Mouse (Mus musculus) cerebellum, adult 18-20 months (tissue): ENCODE measurements around the gene Arl13a.
A peak's percentile ranks its signal among the peaks of the same experiment; 100 is the strongest.
"Not testable (repeated sequence)": the region's sequence is repeated elsewhere in the genome, so short reads cannot be mapped to it uniquely, and the experiment has no call there.

Experiments used
- DNase-seq, 2 experiments: peaks; one replicate each; pipeline ENCODE4 v3.0.0; 2021

Arl13a gene

DNA sequence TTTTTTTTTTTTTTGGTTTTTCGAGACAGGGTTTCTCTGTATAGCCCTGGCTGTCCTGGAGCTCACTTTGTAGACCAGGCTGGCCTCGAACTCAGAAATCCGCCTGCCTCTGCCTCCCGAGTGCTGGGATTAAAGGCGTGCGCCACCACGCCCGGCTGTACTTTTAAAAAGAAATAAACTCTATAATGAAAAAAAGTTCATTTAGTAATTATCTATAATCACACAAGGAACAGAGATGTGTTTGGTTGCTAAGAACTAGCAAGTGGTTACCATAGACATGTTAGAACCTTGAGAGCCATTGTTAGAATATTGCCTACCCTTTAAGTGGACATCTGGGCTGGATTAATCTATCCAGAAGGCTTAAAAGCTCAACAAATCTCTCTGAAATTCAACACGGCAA is at the start of gene Arl13a:
Arl13a (plus strand) TSS at position 301 of the 400 bp plus-strand sequence.
- DNase-seq = not testable (repeated sequence)

DNA sequence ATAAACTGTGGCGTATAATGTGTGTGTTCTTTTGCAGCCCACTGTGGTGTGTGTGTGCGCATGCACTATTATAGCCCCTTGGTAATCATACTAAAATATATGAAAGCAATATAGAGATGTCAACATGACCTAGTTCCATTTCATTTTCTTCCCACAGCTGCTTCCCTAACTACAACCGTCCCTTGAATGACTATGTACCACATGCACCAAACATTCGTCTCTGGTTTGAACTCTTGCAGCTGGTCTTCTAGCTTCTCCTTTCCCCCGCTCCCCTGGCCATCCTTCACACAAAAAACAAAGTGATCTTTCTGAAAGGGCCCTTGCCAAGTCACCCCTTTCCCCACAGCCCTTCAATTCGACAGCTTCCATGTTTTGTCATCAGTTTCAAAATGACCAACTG is 47.3 kb upstream of the Arl13a start:
- no peak for DNase-seq

DNA sequence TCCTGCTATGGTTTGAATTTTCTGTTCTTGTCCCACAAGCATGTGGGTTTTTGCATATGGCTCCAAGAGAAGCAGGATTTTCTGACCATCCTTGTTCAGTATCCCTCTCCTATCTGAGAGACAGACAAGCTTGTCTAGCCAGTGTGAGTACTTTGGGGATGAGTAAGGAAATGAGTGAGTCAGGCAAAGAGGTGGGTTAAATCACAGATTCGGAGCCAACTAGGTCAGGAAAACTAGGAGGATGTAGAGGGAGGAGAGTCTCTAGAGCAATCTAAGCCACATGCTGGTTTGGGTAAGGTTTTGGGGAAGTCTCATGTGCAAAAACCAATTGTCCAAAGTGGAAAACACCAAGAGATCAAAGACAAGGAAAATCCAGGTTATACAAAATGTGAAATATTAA is 45.8 kb upstream of the Arl13a start:
- DNase-seq = no peak

DNA sequence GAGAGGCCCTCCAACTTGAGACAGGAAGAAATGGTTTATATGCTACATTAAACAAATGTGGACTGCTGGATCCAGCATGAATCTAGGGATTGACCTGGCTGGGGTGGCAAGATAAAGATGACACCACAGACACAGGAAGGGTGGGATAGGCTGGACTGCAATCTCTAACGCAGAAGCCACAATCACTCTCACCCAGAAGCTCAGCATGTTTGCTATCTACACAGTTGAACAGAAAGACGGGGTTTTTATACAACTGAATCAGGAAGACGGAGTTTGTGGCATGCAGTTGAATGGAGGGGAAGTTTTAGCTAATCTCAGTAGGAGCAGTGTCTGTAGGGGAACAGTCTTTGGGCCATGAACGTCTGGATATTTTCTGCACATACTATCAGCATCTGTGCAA is 45.3 kb upstream of the Arl13a start:
- DNase-seq = no peak

DNA sequence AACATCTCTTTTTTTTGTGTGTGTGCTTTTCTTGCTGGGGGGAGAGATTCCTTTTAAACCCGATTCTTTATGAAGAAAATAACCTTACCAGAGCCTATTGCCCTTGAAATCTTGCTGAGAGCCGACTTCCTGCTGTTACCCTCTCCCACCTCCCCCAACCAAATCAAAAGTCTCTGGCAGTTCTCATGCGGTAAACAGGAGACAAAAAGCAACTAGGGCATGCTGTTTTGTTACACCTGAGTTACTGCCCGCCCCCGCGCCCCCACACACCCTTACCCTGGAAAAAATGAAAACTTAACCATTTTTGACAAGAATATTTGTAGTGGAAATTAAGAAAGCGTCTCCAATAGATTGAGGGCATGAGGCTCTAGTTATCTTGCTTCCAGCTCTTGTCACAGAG is 29.1 kb upstream of the Arl13a start:
- DNase-seq = no peak

DNA sequence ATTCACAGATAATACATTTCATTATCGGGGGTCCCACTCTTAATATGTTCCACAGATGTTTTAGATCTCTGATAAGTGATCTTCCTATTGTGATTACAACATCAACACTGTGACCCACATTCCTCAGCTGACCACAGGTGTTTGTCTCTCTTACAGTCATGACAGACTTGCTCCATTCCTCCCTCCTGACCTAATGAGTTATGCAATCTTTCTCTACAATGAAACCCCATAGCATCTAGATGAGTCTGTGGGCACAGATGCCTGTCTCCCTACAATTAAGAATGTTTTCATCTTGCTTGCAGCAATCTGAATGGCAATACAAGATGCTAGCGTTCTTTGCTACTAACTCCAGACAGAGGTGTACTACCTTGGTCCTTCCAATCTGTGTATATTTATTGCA is 26.9 kb upstream of the Arl13a start:
- no peak for DNase-seq

DNA sequence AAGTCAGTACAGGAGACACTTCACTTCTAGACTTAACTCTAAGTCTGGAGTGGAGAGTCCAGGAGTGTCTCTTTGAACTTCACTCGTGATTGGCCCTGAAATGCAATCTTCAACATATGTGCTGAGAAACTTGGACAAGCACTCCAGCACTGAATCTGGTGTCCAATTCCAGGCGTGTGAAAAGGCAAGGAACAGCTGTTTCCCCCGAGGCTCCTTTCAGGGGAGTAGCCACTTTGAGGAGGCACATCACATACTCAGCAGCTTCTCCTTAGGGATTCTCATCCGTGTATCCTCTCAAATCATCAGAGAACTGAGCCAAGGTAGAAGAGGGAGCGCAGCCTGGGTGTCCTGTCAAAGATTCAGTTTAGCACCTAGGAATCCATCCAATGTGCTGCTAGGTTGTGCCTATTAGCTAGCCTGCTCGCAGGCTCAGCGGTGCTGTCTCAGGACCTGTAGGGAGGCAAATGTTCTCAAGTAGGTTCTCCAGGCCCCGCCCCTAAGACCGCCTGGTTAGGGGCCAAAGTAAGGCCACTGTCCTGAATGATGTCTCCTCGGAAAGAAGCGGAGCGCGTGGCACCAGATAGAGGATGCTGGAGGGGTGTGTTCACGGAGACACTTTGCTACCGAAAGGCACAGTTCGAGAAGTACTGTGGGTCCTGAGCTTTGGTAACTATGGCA is 25.1 kb upstream of the Arl13a start, which contains the start of gene Xkrx:
Xkrx (minus strand) TSS at position 34 of the 678 bp plus-strand sequence.
- DNase-seq = peak; percentile 14 to 26

DNA sequence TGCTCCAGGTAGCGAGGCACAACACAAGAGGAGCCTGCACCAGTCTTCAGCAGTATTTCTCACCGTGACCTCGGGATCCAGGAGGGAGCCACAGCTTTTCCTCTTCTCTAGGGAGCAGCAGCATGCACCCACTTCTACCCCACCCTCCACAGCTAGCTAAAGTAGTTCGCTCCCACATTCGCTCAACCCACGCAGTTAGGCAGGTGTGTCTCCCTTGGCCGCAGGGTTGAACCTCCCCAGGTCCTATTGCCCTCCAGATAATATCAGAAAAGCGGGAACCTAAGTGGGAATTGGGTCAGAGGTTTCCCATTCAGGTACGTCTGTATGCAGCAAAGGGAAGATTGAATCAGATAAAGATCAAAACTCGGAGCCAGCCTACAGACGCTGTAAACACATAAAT is 24.5 kb upstream of the Arl13a start:
- DNase-seq = peak in 1 of 2 experiments; percentile 37

DNA sequence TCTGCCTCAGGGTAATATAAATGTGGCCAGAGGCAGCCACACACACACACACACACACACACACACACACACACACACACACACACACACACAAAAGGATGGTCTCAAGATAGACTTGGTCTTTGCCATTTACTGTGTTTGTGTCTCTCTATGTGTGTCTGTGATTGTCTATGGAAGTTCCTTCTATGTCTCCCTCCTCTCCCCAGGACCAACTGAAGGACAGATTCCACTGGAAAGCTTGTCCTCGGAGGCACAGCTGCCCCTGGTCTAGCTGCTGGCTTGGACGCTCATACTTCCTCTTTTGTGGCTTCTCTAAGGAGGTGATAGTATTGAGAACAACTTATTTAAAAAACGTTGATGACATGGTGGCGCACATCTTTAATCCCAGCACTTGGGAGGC is 23.8 kb upstream of the Arl13a start:
- DNase-seq = no peak

DNA sequence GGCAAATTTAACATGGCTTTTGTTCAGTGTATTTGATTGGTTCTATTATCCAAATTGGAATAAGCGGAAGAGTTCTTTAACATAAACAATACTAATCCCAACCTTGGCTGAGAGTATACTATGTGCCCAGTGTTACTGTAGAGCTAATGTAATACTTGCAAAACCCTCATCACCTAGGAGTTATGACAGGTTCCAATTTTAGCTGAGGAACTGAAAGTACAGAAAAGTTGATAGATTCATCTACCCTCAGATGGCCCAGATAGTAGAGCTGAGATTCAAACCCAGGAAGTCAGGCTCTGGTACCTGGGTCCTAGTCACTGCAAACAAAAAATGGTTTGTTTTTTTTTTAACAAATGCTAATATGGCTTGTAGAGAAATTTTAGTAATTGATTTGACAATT is 16.7 kb upstream of the Arl13a start:
- no peak for DNase-seq

DNA sequence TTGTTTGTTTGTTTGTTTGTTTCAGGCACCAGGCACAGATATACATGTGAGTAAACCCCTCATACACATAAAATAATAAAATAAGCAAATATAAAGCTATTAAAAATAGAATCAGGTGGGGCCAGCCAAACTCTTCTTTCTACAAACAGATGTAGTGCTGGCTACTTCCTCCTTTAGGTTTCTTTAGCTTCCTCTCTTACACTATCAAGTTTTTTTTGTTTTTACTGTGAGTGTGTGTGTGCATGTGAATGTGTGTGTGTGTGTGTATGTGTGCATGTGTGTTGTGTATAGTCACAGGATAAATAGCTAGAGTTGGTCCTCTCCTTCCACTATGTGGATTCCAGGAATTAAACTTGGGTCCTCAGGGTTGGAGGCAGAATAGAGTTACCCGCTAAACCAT is 12.6 kb upstream of the Arl13a start:
- no peak for DNase-seq

DNA sequence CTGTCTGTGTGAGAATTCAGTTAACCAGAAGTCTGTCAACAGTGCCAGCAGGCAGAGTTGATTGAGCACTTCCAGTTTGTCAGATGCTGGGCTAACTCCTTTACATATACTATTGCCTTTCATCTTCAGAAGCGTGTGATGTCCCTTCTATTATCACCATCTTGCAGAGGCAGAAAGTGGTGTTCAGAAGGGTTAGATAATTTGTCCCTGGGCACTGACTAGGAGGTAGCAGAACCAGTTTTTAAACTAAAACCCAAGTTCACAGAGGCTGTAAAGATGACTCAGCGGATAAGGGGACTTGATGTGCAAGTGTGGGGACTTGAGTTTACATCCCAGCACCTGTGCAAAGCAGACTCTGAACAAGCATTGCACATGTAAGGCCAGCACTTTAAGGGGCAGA is 21.2 kb downstream of the Arl13a start:
- DNase-seq = no peak

DNA sequence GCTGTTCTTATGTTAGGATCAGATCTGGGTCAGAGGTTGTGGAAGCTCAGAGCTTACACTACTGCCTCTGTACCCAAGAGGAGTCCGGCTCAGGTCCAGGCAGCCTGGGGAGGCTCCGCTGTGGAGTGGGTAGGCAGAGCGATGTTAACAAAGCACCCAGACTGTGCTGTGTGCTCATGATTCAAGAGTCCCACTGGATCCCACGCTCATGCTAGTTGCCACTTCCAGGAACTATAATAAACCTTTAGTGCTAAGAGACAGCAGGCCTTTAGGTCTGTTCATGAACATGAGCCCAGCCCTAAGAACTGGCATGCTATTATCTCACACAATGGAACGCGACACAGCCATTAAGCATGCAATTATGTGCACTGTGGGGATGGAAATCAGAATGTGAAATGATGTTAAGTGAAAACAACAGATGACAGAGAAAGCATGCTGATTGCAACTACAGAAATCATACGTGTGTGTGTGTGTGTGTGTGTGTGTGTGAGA is 23.9 kb downstream of the Arl13a start:
- no peak for DNase-seq

DNA sequence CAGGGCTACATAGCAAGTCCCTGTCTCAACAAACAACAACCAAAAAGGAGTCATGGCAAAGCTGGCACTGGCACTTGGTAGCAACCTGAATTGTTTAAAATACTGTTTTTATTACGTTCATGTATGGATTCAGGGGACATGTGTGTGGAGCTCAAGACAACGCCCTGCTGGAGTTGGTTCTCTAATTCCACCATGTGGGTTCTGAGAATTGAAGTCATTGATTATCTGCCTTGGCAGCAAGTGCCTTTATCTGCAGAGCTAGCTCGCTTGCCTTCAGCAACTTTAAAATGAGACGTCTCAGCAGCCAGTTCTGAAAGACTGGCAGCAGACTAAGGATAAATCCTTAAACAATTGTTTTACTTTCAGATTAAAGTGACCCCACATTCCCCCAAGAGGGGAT is 30.9 kb downstream of the Arl13a start:
- no peak for DNase-seq

DNA sequence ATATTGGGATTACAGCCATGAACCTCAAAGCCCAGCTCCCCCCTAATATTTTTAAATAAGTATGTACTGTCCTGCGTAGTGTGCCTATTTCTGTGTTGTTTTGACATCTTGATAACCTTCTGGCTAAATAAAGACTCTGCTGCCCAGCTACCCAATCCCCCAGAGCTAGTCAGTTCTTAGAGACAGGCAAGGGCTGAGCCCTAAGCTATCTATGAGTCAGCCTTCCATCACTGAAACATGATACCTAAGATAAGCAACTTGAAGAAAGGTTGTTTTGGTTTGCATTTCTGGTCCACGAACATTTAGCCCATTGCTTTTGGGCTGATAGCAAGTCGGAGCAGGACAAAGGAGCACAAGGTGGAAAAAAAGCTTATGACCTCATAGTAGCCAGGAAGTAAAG is 33.3 kb downstream of the Arl13a start:
- no peak for DNase-seq

DNA sequence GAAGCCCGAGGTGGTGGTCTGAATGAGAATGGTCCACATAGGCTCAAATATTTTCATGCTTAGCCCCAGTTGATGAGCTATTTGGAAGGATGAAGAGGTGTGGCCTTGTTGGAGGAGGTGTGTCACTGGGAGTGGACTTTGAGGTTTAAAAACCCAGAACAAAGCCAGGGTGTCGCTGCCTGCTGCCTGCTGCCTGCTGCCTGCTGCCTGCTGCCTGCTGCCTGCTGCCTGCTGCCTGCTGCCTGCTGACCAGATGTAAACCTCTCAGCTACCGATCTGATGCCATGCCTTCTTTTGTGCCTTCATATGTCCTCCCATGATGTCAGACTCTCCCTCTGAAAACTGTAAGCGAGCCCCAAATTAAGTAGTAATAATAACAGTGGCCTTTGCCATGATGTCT is 34.6 kb downstream of the Arl13a start, which contains the start of gene Nox1:
Nox1 (minus strand) TSS at position 101 of the 400 bp plus-strand sequence.
- no peak for DNase-seq

DNA sequence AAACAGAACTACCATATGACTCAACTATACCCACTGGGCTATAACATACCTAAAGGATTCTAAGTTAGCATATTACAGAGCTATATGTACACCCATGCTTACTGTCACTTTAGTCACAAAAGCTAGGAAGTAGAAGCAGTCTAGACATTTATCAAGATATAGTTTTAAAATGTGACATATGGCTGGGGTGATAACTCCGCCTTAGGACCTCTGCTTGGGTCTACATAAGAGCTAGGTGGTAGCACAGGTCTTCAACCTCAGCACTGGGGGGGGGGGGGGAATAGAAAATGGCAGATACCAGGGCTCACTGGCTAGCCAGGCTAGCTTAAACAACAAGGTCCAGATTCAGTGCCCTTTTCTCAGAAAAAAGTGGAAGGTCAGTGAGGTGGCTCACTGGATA is 45.7 kb downstream of the Arl13a start:
- DNase-seq = no peak

DNA sequence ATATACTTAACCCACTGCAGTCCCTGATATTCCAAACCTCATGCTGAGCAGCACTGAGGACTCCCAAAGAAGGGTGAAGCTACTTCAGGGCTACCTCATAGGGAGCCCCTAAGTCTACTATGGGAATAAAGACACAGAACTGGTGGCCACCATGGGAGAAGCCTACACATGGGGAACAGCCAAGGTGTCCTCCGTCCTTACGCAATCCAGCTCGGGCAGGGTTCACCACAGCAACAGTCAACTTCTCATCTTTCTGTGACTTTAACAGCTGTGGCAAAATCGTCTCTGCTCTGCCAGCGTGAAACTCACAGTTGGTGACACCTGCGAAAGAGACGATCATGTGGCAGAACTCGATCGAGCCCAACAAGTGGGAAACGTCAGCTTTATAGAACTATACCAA is 51.0 kb downstream of the Arl13a start:
- no peak for DNase-seq

DNA sequence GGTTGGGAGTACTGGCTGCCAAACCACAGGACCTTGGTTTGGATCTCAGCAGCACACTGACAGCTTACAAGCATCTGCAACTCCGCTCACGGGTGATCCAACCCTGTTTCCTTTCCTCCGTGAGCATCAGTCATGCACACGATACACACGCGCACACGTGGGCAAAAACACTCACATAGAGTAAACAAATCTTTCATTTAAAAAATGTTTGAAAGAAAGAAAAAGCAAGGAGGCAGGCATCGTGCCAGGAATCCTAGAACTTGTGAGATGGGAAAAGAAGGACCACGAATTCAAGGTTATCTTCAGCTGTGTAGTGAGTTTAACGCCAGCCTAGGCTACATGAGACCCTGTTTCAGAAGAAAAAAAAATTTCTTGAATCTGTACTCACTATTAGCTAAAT is 58.6 kb downstream of the Arl13a start:
- DNase-seq = no peak

DNA sequence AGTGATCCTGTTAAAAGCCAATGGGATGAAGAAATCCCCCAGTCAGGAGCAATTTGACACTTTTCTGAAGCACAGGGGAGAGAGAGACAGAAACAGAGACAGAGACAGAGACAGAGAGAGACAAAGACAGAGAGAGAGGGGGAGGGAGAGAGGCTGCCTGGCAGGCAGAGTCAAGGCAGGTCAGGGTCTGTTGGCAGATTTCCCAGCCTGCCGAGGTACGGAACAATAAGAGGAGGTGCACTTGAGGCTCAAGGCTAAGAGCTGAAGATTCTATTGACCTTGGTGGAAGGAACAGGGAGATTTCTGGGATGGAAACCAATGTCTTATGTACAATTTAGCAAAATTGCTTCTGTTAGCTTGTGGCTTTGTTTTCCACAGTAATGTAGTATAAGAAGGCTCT is 60.9 kb downstream of the Arl13a start:
- DNase-seq = no peak
